Mouse (Mus musculus) lung, adult 2 months (tissue): ENCODE results near the gene 4931409K22Rik.

ENCODE experiments used
- CTCF ChIP-seq: fragments of 200-500 bp; IDR thresholded peaks from 2 replicates; pipeline ENCODE4 v1.5.1; 2011; ENCODE audit warnings: mild to moderate bottlenecking, low read length, control low read depth; ENCODE audit not compliant: insufficient read depth
- POLR2A ChIP-seq: fragments of 200-500 bp; IDR thresholded peaks from 2 replicates; pipeline ENCODE4 v1.6.1; 2011; ENCODE audit warnings: low read depth, mild to moderate bottlenecking, control low read depth, low read length, borderline replicate concordance; ENCODE audit errors: extremely low read depth

DNA sequence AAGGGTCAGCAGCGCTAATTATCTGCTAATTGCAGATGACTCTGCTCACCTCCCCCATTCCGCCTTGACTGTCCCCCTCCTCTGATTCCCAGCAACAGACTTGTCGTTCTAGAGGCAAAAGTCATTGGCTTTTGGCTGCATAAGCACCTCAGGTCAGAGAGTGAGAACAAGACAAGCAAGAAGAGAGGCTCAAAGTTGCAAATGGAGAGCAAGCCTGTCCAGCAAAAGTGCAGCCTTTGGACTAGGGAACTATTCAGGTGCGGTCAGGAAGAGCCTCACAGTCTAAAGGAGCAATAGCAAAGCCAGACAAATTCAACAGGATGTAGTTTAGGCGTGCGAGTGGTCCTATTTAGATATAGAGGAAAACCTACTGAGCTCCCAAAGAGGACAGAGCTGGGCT, 28.8 kb downstream of the 4931409K22Rik start:
- no peak for TF ChIP-seq POLR2A
- no peak for TF ChIP-seq CTCF
